Mouse (Mus musculus) NIH3T3 (cell line): ENCODE results near the gene Zbtb1.

ENCODE experiments used
- DNase-seq: peaks from one replicate; pipeline ENCODE4 v3.0.0-alpha.2; 2012; ENCODE audit warnings: low read depth

Gene Zbtb1

DNA sequence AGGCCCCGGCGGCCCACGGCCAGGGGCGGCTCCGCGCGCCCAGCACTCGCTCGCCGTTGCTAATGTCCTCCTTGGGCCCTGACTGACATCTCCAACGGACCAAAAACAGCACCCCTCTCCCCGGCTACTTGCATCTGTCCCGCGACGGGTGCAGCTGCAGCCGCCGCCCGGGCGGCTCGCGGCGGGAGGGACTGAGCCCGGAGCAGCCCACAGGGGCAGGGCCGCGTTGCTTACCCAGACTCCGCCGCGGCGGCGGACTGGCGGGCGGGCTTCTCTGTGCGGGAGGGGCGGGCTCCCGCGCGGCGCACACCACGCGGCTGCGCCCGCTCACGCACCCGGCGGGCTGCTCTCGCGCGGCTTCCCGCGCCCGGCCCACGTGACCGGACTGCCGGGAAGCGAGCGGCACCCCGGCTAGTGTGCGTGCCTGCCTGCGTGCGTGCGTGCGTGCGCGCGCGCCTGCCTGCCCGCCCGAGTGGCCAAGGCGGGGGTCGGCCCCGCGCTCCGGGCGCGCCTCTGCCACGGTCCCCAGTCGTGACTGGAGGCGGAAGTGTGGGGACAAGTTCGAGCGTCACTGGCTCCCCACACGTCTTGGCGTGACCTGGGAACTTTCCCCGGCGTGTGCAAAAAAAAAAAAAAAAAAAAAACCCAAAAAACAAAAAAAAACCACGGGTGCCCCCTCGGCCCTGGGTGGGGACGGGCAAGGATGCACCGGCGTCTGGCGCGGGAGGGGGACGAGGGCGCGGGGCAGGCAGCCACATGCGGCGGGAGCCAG is 674 bp upstream of the Zbtb1 start, which contains the start of gene Zbtb25:
TSS of gene Zbtb25 (minus strand) at position 397 of the 772 bp plus-strand sequence.
- DNase-seq, result peak; percentile 94

- peak; percentile 91 for DNase-seq
Observed at GRCm38 (mm10) chr12:76370831-76371571, 935 bp downstream of the Zbtb1 start.

DNA sequence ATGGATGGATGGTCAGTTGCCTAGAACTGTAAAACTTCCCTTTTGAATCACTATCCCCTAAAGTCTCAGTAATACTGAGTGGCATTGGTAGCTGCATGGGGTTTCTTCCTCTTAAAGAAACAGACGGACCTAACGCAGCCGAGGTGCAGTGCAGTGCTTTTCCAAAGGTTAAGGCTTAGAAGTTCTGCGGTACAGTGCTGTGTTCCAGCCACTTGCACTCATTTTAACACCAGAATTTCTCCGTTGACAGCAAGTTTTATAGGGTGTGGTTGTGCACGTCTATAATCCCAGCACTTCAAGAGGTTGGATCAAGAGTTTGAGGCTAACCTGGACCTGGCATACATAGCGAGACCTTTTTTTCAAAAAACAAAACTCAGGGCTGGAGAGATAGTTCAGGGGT is 2.0 kb downstream of the Zbtb1 start:
- DNase-seq, result no peak

DNA sequence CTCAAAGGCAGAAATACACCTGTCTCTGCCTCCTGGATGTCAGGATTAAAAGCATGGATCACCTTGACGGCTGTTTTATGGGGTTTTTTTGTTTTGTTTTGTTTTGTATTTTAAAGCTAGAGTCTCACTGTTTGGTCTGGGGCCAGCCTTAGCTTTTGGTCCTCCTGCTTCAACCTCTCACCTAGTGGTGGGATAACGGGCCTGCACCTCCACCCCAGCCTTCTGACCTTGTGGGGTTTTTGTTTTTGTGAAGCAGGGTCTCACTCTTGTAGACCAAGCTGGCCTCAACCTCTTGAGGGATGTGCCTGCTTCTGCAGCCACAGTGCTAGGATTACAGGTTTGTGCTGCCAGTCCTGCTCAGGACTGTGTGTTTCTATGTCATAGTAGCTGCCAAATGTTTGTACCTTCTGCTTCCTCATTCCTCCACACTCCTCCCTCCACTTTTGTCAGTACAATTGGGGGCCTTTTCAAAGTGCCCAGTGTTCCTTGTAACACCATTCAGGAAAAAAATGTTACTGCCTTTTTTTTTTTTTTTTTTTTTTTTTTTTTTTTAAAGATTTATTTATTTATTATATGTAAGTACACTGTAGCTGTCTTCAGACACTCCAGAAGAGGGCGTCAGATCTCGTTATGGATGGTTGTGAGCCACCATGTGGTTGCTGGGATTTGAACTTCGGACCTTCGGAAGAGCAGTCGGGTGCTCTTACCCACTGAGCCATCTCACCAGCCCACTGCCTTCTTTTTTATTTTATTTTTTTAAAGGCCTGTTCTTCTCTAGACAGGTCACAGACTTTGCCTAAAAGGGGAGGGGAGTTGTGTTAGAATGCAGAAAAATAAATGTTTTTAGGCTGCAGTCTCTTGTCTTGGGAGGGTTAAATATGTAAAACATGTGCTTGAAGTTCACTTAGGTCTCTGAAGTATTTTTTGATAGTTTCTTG is 3.1 kb downstream of the Zbtb1 start:
- DNase-seq, result peak; percentile 34

DNA sequence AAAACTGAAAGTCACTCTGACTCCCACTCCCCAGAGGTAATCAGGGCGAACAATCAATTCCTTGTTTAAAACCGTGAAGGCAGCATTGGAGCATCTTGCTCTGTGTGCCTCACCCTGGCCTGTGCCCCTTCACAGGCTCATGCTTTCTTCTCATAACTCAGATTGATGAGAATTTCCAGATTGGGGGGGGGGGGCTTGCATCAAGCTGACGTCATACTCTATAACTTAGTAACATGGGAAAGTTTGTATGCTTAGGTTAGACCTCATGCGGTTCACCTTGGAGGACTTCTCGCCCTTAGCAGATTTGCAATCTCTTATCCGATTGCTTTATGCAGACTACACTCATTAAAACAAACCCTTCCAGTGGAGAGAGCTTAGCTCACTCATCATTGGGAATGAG is 3.9 kb downstream of the Zbtb1 start:
- no peak for DNase-seq

DNA sequence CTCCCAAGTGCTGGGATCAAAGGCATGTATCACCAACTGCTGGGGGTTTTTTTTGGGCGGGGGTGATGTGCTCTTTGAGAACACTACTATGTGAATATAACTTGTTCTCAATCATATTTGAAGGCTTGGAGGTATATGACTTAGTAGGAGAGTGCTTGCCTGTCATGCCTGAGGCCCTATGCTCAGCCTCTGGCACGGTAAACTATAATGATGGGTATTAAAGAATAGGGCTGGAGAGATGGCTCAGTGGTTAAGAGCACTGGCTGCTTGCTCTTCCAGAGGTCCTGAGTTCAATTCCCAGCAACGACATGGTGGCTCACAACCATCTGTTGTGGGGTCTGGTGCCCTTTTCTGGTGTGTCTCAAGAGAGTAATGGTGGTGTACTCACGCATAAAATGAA is 4.8 kb downstream of the Zbtb1 start:
- no peak for DNase-seq

DNA sequence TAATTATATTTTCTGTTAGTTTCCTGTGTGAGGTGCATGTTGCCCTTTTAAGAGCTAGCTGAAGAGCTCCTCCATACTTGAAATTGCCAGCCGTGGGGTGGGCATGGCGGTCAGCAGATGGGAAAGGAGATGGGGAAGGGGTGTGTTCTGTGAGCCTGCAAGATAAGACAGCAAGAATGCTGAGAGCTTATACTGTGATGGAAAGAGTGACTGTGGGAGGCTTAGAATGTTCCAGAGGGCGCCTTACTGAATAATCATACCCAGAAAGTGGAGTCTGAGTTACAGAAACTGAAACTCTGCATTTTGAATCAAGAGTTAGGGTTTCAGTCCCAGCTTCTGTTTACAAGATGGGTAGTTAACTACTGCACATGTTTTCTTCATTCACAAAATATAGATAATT is 5.4 kb downstream of the Zbtb1 start:
- DNase-seq, result no peak

DNA sequence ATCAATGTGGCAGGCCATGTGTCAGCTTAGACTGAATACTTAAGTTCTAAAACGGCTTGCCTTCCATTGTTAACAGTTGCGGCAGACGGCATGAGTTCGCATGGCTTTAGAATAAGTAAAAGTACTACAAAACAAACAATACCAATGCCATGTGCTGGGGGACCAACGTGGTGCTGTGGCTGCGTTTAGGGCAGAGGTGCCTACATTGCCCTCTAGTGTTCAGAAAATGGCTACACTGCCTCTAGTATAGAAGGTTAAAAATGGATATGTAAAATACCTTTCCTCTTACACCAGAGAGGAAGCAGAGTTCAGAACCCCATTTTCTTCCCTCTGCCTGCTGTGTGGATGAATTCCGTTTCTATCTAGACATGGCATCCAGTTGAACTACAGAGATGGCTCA is 6.6 kb downstream of the Zbtb1 start:
- DNase-seq, result peak; percentile 34

DNA sequence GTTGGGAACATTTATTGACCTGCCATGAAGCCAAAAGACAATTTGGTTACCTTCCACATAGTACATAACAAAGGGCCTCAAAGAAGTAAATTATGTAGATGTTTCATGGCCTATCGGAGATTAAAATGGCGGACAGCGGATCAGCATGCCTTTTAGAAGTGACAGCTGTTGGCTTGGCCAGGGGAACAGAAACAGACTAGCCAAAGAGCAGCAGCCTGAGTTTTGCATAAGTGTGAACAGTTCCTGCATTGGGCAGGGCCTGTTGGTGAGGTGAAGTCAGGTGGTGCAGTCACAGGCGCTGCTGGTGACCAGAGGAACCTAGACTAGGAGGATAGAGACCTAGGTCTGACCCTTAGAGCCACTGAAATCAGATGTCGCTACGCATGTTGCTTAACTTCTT is 7.0 kb downstream of the Zbtb1 start:
- no peak for DNase-seq

GRCm38 (mm10) chr12:76377726-76378125 is 7.7 kb downstream of the Zbtb1 start:
- no peak for DNase-seq

GRCm38 (mm10) chr12:76378556-76378955 is 8.5 kb downstream of the Zbtb1 start:
- DNase-seq, result peak; percentile 30

DNA sequence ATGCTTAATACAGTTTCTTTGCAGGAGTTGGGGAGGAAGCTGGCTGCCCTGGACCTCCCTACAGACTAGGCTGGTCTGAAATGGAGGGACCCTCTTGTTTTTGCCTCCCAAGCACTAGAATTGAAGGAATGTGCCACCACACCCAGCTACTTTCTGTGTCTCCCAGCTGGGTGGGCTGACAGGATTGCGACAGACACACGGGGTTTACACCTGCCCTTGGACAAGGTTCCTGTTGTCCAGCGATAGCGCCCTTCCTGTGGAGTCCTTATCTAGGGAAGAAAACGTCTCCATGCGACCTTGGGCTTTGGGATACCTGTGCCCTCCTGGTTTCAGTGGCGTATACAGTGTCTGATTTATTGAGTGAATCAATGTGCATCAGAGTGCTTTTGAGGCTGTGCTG is 10.1 kb downstream of the Zbtb1 start:
- DNase-seq, result no peak

DNA sequence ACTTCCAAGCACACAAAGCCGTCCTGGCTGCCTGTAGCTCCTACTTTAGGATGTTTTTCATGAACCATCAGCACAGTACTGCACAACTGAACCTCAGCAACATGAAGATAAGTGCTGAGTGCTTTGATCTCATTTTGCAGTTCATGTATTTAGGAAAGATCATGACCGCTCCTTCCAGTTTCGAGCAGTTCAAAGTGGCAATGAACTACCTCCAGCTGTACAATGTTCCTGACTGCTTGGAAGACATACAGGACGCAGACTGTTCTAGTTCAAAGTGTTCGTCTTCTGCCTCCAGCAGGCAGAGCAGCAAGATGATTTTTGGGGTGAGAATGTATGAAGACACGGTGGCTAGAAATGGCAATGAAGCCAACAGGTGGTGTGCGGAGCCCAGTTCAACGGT is 15.3 kb downstream of the Zbtb1 start:
- no peak for DNase-seq

- no peak for DNase-seq
Observed at GRCm38 (mm10) chr12:76388794-76389193, 18.7 kb downstream of the Zbtb1 start.

DNA sequence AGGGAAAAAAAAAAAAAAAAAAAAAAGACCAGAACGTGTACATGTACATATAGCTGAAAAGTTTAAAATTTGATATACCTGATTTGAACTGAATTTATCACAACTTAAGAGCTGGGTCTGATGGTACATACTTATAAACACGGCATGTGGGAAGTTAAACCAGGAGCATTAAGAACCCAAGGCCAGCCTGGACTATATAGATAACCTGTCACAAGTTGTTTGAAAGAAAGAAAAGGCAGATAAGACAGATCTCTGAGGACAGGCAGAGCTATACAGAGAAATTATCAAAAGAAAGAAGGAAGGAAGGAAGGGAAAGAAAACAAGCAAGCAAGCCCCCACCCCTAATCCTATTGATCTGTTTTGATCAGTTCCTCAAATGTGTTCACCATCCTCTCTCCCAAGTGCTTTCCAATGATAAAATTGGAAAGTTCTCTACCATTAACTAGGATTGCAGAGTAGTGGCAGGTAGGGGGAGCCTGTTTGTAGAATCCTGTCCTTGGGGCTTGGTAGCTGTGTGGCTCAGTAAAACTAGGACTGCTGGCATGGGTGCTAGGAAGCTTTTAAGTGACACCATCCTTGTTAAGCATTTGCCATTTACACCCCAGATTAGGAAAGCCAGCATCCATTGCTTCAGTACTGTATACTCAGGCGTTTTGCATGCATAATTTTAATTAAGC is 21.7 kb downstream of the Zbtb1 start:
- no peak for DNase-seq

GRCm38 (mm10) chr12:76392979-76393378 is 22.9 kb downstream of the Zbtb1 start:
- DNase-seq, result no peak

DNA sequence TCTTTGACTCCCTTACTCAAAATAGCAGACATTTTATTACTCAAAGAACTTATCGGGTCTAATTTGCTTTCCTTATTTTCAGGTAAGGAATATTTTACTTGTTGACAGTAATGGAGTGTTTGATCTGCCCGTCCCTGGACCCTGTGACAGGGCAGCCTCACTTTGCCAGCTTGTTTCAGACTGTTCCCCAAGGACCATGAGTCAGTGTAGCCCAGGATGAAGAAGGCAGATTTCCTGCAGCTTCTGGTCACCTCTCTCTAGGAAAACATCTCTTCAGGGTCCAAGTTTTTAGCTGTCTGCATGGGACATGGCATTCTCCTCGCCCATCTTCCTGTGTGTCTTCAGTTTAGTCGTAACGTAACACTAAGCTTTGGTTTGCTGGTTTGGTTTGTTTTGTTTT is 27.2 kb downstream of the Zbtb1 start:
- DNase-seq, result no peak

- peak; percentile 39 for DNase-seq
Observed at GRCm38 (mm10) chr12:76401674-76402073, 31.6 kb downstream of the Zbtb1 start.

- no peak for DNase-seq
Observed at GRCm38 (mm10) chr12:76402991-76403885, 33.2 kb downstream of the Zbtb1 start.

- peak; percentile 100 for DNase-seq
Observed at GRCm38 (mm10) chr12:76403886-76404537, 33.9 kb downstream of the Zbtb1 start, which contains the start of gene Hspa2. TSS of gene Hspa2 (plus strand) at chr12:76404176.
